Mouse (Mus musculus) liver, embryonic 14.5 days (tissue): ENCODE data around the gene Atp2b1.

Source experiments
- CTCF ChIP-seq: IDR thresholded peaks from 2 replicates; pipeline ENCODE4 v1.5.1; 2016; ENCODE audit warnings: antibody characterized with exemption, low read depth, control low read depth
- EP300 ChIP-seq: IDR thresholded peaks from 2 replicates; pipeline ENCODE4 v1.6.1; 2016; ENCODE audit warnings: antibody characterized with exemption, low read depth

DNA sequence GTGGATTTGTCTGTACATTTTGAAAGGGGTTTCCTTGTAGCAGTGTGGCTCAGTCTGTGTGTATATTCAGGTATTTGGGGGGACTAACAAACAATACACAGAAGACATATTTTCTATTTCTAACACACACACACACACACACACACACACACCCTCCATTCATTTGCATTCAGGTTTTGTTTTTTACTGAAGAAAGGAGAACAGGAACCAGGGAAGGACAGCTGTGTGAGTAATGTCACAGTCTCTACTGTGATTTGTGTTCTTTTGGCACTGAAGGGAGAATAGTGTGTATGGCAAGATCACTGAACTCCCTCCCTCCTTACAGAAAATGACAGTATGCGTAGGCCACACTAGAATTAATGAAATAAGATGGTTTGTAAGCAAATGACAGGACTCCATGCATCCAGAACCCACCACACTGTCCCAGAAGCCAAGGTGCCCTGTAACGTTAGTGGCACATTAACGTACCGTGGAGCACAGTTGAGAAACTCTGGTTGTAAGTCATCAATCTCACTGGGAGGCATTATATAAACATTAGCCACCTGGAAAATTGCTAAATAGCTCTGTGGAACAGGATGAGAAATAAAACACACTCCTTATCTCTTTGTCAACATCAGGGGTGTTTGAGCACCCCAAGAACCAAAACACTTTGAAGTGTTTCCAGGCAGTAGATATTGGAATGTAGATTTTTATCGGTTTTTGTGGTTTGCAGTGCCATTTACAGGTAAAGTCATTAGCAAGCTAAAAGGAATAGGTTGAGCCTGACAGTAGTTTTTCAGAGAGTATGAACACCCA is 132.7 kb downstream of the Atp2b1 start:
- no peak for TF ChIP-seq CTCF
- TF ChIP-seq EP300: no peak
